Comparison of ENCODE assay signal across 12 mouse cellular contexts in the genomic region with DNA sequence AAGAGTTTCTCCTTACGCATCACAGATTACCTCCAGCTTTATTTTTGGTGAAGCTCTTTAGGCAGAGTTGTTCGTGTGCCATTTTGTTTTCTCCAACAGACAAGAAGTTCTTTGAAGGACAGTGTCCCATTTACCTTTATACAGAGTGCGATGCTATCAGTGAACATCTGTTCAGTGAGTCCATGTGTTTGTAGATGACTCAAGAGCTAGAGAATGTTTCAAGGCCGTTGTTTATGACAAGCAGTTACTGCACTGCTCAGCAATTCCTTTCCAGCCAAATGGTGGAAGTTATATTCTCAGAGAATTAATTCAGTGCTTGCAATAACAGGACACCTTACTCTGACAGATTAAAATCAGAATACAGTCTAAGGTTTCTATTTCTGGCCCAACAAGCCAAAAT.
"Had no signal": no experiment of that assay in that cellular context is flagged by ENCODE, and none has a peak within 500 bp of the region (broad histone marks: within the 10 kb centered on the region; RNA-seq: fewer than 3 reads in every experiment).

No protein-coding gene starts in this region.

- H3K36me3 ChIP-seq: limb, embryonic 13.5 days; midbrain, embryonic 13.5 days had no signal

- H3K27me3 ChIP-seq: limb, embryonic 13.5 days; megakaryocyte, embryonic 14.5 days; midbrain, embryonic 13.5 days had no signal

- H3K4me1 ChIP-seq: limb, embryonic 13.5 days; megakaryocyte, embryonic 14.5 days; midbrain, embryonic 13.5 days had no signal

- ATAC-seq: midbrain, embryonic 13.5 days had no signal

- H3K4me3 ChIP-seq: layer of hippocampus, adult 2 months; limb, embryonic 13.5 days; megakaryocyte, embryonic 14.5 days; midbrain, embryonic 13.5 days had no signal

- H3K9ac ChIP-seq: limb, embryonic 13.5 days; liver, embryonic 14.5 days; midbrain, embryonic 13.5 days had no signal

- H3K27ac ChIP-seq: layer of hippocampus, adult 2 months; limb, embryonic 13.5 days; liver, embryonic 14.5 days; midbrain, embryonic 13.5 days had no signal

- DNase-seq: kidney, adult 18-20 months; kidney, postnatal 10 days; kidney, postnatal 4 days; lung, adult 2 months; lung, postnatal 10 days; lung, postnatal 4 days; right cerebral cortex, postnatal 14 days had no signal

- H3K4me2 ChIP-seq: limb, embryonic 13.5 days; midbrain, embryonic 13.5 days had no signal

- H3K9me3 ChIP-seq: limb, embryonic 13.5 days; midbrain, embryonic 13.5 days had no signal
